Mouse (Mus musculus) intestine, embryonic 14.5 days (tissue): ENCODE data around the gene Cavin1. TPM values are rescaled to one million over a fixed set of nuclear protein-coding genes. Genes with fewer than 3 reads are reported as not detected.

Experiments
- ATAC-seq: fragments of 200-750 bp; cut with Nextera tagmentation; replicated peaks from 2 replicates; pipeline ENCODE4 v1.8.0; 2017; ENCODE audit warnings: low read depth, moderate number of reproducible peaks, moderate TSS enrichment, moderate library complexity; ENCODE audit not compliant: low FRiP score, low TSS enrichment
- DNase-seq: peaks from one replicate; pipeline ENCODE4 v3.0.0-alpha.2; 2018; ENCODE audit warnings: low spot score
- H3K27ac ChIP-seq: fragments of 300-500 bp; sonication (generic); 2 replicates; pipeline ENCODE4 v1.5.1; 2014; ENCODE audit warnings: low read depth, mild to moderate bottlenecking, control low read depth
- H3K27me3 ChIP-seq: fragments of 300-500 bp; sonication (generic); replicated peaks from 2 replicates; pipeline ENCODE4 v1.6.1; 2014; ENCODE audit warnings: low read length, control low read depth; ENCODE audit not compliant: control insufficient read depth, insufficient read depth
- H3K36me3 ChIP-seq: fragments of 300-500 bp; sonication (generic); 2 replicates; pipeline ENCODE4 v1.6.1; 2014; ENCODE audit warnings: low read length, control low read depth; ENCODE audit not compliant: control insufficient read depth, insufficient read depth
- H3K4me1 ChIP-seq: fragments of 300-500 bp; sonication (generic); replicated peaks from 2 replicates; pipeline ENCODE4 v1.6.1; 2014; ENCODE audit warnings: low read length, control low read depth, mixed read lengths; ENCODE audit not compliant: control insufficient read depth, insufficient read depth
- H3K4me2 ChIP-seq: fragments of 300-500 bp; sonication (generic); 2 replicates; pipeline ENCODE4 v1.6.1; 2014; ENCODE audit warnings: low read length
- H3K4me3 ChIP-seq: fragments of 300-500 bp; sonication (generic); 2 replicates; pipeline ENCODE4 v1.5.1; 2014; ENCODE audit warnings: low read depth, low read length, control low read depth, mixed read lengths
- H3K9ac ChIP-seq: fragments of 300-500 bp; sonication (generic); 2 replicates; pipeline ENCODE4 v1.6.1; 2014; ENCODE audit warnings: mild to moderate bottlenecking, low read length
- H3K9me3 ChIP-seq: fragments of 300-500 bp; sonication (generic); 2 replicates; pipeline ENCODE4 v1.6.1; 2016; ENCODE audit warnings: low read length, control low read depth; ENCODE audit not compliant: control insufficient read depth
- WGBS: fragments of 180-500 bp; shearing (Covaris S2); extraction: QIAGEN DNeasy Blood & Tissue Kit; methylation state at CpG from one replicate; pipeline ENCODE4 v1.1.7; 2014; 5-methylcytosine and 5-hydroxymethylcytosine counted together
- polyA plus RNA-seq: library from polyadenylated mRNA; unstranded; fragments of >200 nt; fragmentation: Nextera tagmentation; extraction: Ambion mirVana; gene quantifications from 2 replicates; pipeline ENCODE4 v1.2.1, GENCODE M21; 2014

Cavin1 gene
- polyA plus RNA-seq, 1 experiment from 2014 or later = 102 TPM

- no peaks in the 10 kb centered on the region for H3K9me3 ChIP-seq
- peaks cover 14% of the 10 kb centered on the region for H3K4me1 ChIP-seq
- no peak overlapping the region for H3K4me3 ChIP-seq
- 58% methylated on average over 14 of the region's 14 CpGs for WGBS
- no peak overlapping the region for H3K4me2 ChIP-seq
- H3K9ac ChIP-seq = no peak overlapping the region
- peak overlapping the region; percentile 22; the same call in 1 of the 2 replicates for H3K27ac ChIP-seq
- peaks cover 14% of the 10 kb centered on the region for H3K27me3 ChIP-seq
- DNase-seq = no peak
- no peak for ATAC-seq
- no peaks in the 10 kb centered on the region for H3K36me3 ChIP-seq
These were observed 3.8 kb upstream of the Cavin1 start for GRCm38 (mm10) chr11:100974381-100974970.

GRCm38 (mm10) chr11:100973245-100973644, 2.6 kb upstream of the Cavin1 start:
- DNase-seq = no peak
- Histone ChIP-seq H3K4me3 (no peak overlapping the region), H3K9me3 (no peaks in the 10 kb centered on the region), H3K4me1 (peaks cover 15% of the 10 kb centered on the region), H3K9ac (no peak overlapping the region), H3K36me3 (no peaks in the 10 kb centered on the region), H3K4me2 (no peak overlapping the region), H3K27ac (no peak overlapping the region), H3K27me3 (peaks cover 14% of the 10 kb centered on the region)
- WGBS = 97% methylated on average over 7 of the region's 7 CpGs
- no peak for ATAC-seq

- Histone ChIP-seq H3K27ac (peak overlapping the region; percentile 86), H3K9ac (no peak overlapping the region), H3K27me3 (peaks cover 14% of the 10 kb centered on the region), H3K9me3 (no peaks in the 10 kb centered on the region), H3K4me2 (no peak overlapping the region), H3K4me1 (peaks cover 21% of the 10 kb centered on the region), H3K36me3 (no peaks in the 10 kb centered on the region), H3K4me3 (no peak overlapping the region)
- 65% methylated on average over 10 of the region's 10 CpGs for WGBS
- DNase-seq (no peak), ATAC-seq (no peak)
These were observed 768 bp upstream of the Cavin1 start for GRCm38 (mm10) chr11:100971455-100971854.

GRCm38 (mm10) chr11:100969744-100970556, 737 bp downstream of the Cavin1 start:
- WGBS = under 1% methylated on average over 65 of the region's 65 CpGs
- ATAC-seq (peak; percentile 73), DNase-seq (peak; percentile 86)
- Histone ChIP-seq H3K4me3 (peak overlapping the region; percentile 66), H3K36me3 (no peaks in the 10 kb centered on the region), H3K9me3 (no peaks in the 10 kb centered on the region), H3K27ac (peak overlapping the region; percentile 86), H3K27me3 (peaks cover 14% of the 10 kb centered on the region), H3K4me2 (peak overlapping the region; percentile 72), H3K9ac (peak overlapping the region; percentile 66), H3K4me1 (peaks cover 21% of the 10 kb centered on the region)

- H3K9ac ChIP-seq = peak overlapping the region; percentile 66
- ATAC-seq = peak; percentile 29
- H3K9me3 ChIP-seq = no peaks in the 10 kb centered on the region
- no peaks in the 10 kb centered on the region for H3K36me3 ChIP-seq
- peak overlapping the region; percentile 86 for H3K27ac ChIP-seq
- peak overlapping the region; percentile 72 for H3K4me2 ChIP-seq
- 3% methylated on average over 32 of the region's 35 CpGs for WGBS
- H3K4me3 ChIP-seq = peak overlapping the region; percentile 66
- H3K27me3 ChIP-seq = peaks cover 14% of the 10 kb centered on the region
- no peak for DNase-seq
- peaks cover 16% of the 10 kb centered on the region for H3K4me1 ChIP-seq
These were observed 1.4 kb downstream of the Cavin1 start for GRCm38 (mm10) chr11:100969189-100969743.

GRCm38 (mm10) chr11:100968501-100968900, 2.2 kb downstream of the Cavin1 start:
- DNase-seq (no peak), ATAC-seq (no peak)
- peaks cover 14% of the 10 kb centered on the region for H3K4me1 ChIP-seq
- H3K9ac ChIP-seq = peak overlapping the region; percentile 66
- H3K4me3 ChIP-seq = peak overlapping the region; percentile 66
- no peaks in the 10 kb centered on the region for H3K9me3 ChIP-seq
- H3K27ac ChIP-seq = 0 out of 2 replicates have a peak overlapping the region, but pooled peaks have one; percentile 86
- H3K36me3 ChIP-seq = no peaks in the 10 kb centered on the region
- peak overlapping the region; percentile 72 for H3K4me2 ChIP-seq
- 75% methylated on average over 5 of the region's 5 CpGs for WGBS
- H3K27me3 ChIP-seq = peaks cover 14% of the 10 kb centered on the region

- peak overlapping the region; percentile 66 for H3K4me3 ChIP-seq
- peaks cover 14% of the 10 kb centered on the region for H3K27me3 ChIP-seq
- ATAC-seq = no peak
- peaks cover 14% of the 10 kb centered on the region for H3K4me1 ChIP-seq
- no peaks in the 10 kb centered on the region for H3K36me3 ChIP-seq
- no peaks in the 10 kb centered on the region for H3K9me3 ChIP-seq
- no peak for DNase-seq
- 0 out of 2 replicates have a peak overlapping the region, but pooled peaks have one; percentile 11 for H3K9ac ChIP-seq
- peak overlapping the region; percentile 72 for H3K4me2 ChIP-seq
- WGBS = 84% methylated on average over 5 of the region's 5 CpGs
- no peak overlapping the region for H3K27ac ChIP-seq
These were observed 2.7 kb downstream of the Cavin1 start for GRCm38 (mm10) chr11:100967881-100968420.

- Histone ChIP-seq H3K4me3 (0 out of 2 replicates have a peak overlapping the region, but pooled peaks have one; percentile 3), H3K27me3 (peaks cover 14% of the 10 kb centered on the region), H3K9ac (no peak overlapping the region), H3K27ac (no peak overlapping the region), H3K36me3 (no peaks in the 10 kb centered on the region), H3K4me2 (peak overlapping the region; percentile 72), H3K4me1 (peaks cover 14% of the 10 kb centered on the region), H3K9me3 (no peaks in the 10 kb centered on the region)
- no peak for ATAC-seq
- WGBS = 58% methylated on average over 5 of the region's 5 CpGs
- no peak for DNase-seq
These were observed 3.3 kb downstream of the Cavin1 start for GRCm38 (mm10) chr11:100967376-100967775.
